Mouse (Mus musculus) brain, embryonic 14.5 days (tissue): ENCODE measurements around the gene Neurl1b.

Experiments
- CTCF ChIP-seq: fragments of 200-500 bp; IDR thresholded peaks from 2 replicates; pipeline ENCODE4 v1.5.1; 2012; ENCODE audit warnings: inconsistent platforms, mild to moderate bottlenecking, moderate library complexity, borderline replicate concordance; ENCODE audit not compliant: insufficient read depth, insufficient read length; ENCODE audit errors: extremely low read depth
- POLR2A ChIP-seq: fragments of 200-500 bp; IDR thresholded peaks from 2 replicates; pipeline ENCODE4 v1.6.1; 2012; ENCODE audit warnings: mild to moderate bottlenecking, inconsistent platforms, borderline replicate concordance; ENCODE audit not compliant: poor library complexity, insufficient read depth, insufficient read length, severe bottlenecking; ENCODE audit errors: extremely low read depth

DNA sequence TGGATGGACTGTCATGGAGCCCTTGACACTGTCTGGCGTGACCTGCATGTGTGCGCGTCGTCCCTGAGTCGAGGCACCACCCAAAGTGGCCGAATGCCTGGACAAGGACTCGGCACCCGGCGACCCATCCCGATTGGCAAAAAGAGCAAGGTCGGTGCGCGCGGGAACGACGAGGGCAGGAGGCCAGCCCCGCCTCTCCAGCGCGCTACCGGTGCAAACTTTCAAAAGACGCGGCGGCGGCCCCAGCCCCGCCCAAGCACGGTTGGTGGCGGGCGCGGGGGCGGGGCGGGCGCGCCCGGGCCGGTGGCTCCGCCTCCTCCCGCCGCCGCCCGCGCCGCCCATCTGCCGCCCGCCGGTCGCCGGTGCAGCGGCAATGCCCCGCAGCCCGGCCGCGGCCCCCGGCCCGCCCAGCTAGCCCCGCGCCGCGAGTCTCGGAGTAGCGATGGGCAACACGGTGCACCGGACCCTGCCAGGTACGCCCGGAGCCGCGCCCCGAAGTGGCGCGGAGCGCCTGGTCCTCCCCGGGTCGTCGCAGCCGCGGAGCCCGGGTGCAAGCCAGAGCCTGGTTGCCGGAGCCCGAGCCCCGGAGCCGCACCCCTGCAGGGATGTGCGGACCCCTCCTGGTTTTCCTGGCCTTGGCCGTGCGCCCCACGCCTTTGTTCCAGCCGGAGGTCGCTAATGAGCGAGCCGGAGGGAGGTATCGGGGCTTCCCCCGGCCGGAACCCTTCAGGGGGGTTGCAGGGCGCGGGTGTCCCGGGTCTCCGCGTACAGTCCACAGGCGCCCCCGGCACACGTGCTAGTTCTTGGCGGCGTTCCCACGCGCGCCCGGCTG, at the start of gene Neurl1b:
- TF ChIP-seq CTCF: no peak
- TF ChIP-seq POLR2A: 0 out of 2 replicates have a peak, but pooled peaks have one; percentile 14
